Mouse (Mus musculus) adrenal gland, postnatal 36 days (tissue): Measurements from ENCODE around the gene Camta1. TPM values are rescaled to one million over a fixed set of nuclear protein-coding genes. Genes with fewer than 3 reads are reported as not detected.

ENCODE experiments used
- DNase-seq, 2 experiments: peaks; one replicate each; pipeline ENCODE4 v3.0.0; 2021; ENCODE audit warnings: mixed read lengths in 1 of 2
- total RNA-seq, 2 experiments: library from RNA; stranded (reverse); gene quantifications; 2 replicates each; pipeline ENCODE4 v1.2.3; 2021

Camta1 gene
- total RNA-seq, 2 experiments from 2014 or later = 28.7 to 33.3 TPM

DNA sequence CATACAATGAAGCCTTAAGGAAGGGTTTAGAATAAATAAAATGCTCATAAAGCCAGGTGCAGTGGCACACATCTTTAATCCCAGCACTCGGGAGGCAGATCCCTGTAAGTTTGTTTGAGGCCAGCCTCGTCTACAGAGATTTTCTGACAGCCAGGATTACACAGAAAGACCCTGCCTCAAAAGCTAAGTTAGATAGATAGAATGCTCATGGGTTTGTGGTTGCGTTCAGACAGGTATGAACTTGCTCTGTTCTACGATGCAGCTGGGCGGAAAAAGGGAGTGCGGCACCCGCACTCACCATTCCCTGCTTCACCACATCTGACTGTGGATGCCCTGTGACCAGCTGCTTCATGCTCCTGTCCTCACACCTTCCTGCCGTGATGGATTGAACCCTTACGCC, 882.2 kb downstream of the Camta1 start:
- no peak for DNase-seq

DNA sequence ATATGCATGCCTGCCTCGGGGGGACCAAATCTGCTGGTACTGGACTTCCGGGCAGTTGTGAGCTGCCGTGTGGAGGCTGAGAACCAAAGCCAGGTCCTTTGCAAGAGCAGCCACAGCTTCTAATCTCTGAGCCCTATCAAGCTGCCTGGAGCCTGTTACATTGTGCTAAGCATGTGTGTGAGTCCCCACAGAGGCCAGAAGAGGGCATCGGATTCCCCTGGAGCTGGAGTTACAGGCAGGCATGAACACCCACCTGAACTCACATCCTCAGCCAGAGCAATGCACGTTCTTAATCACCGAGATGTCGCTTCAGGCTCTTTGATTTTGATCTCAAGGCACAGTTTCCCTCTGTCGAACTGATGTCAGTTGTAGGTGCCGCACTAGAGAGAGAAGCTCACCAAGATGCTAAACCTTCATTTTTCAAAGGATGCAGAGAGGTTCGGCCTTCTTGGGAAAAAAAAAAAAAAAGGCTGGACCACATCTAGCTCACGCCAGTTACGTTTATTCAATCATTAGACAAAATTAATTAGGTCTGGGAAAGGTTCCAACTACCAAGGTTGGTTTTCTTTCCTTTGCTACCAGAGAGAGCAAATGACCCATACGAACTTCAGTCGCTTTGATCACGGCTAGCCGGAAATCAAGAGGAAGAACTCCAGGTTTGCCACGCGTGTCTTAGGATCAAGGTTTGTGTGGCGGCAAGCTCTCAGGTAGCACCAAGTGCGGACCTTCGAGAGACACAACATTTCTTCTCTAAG, 883.3 kb downstream of the Camta1 start:
- DNase-seq = no peak

DNA sequence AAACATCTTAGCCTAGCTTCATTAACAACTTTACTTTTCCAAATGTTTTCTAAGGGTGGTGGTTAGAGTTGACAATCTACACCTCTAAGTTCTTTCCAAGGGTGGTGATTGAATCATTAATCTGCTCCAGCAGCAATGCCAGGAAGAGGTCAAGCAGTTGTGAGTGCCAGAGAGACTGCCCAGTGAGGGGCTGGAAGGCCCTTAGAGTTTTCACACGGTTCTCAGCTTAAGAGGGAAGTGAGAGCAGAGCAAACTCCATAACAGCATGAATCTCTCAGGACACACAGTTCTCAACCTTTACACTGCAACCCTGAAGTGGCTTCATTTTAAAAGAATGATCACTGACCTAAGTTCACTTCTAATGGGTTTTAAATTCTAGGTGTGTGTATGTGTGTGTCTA, 886.5 kb downstream of the Camta1 start:
- no peak for DNase-seq

DNA sequence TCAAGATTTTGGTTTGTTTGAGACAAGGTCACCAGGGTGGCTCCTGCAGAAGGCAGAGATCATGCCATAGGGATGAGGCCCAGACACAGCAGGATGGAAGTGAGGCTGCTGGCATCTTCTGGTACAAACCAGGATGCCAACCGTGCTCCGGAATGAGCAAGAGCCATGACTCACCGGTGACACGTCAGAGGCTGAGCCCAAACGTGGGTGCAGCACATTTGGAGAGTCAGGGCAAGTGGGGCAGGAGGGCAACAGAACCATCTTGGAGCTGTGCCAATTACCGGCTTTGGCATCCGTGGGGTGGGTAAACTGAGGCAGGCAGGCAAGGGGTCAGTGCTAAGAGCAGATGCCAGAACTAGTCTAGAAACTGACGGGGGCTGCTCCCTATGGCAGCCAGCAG, 888.4 kb downstream of the Camta1 start:
- peak; percentile 75 to 85 for DNase-seq

DNA sequence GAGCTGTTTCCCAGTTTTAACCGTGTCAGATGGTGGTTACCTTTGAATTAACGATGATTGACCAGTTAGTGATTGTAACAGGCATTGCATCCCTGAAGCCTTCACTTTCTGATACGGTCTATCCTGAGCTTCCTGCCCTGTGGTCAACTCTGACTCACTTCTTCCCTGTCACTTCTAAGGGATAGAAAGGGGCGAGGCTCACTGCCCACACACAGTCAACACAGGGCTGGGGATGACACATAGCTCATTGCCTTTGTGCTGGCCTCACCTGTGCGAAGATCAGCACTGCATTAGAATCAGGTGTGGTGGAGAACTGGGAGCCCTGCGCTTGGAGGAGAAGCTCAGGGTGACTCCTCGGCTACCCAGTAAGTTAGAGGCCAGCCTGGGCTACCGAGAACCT, 892.7 kb downstream of the Camta1 start:
- DNase-seq = no peak

DNA sequence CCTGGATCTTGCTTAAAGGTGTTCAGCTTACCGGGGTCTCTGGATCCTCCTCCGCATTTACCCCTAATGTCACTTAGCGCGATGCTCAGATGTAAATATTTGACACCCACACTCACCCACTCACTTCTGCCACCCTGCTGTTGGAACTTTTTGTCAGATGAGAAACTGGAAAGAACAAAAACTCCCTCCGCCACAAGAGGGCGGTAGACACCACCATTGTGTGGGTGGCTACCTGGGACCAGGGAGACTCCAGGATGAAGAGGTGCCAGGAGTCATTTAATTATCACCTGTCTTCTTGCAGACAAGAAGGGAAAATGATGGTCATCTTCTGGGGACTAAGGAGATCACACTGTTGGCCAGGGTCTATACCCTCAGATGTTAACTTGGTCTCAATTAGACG, 895.1 kb downstream of the Camta1 start:
- DNase-seq = peak; percentile 63 to 67

DNA sequence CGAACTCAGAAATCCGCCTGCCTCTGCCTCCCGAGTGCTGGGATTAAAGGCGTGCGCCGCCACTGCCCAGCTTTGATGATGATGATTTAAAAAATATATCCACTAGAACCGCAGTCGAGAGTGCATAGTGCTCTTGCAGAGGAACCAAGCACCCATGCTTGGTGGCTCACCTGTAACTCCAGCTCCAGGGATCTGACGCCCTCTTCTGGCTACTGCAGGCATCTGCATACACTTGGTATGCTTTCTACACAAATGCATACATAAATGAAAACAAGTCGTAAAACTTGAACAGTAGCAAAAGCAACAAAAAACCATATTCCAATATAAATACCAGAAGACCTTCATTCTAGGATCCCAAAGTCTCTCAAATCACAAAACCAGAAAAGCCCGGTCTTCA, 896.1 kb downstream of the Camta1 start:
- no peak for DNase-seq

DNA sequence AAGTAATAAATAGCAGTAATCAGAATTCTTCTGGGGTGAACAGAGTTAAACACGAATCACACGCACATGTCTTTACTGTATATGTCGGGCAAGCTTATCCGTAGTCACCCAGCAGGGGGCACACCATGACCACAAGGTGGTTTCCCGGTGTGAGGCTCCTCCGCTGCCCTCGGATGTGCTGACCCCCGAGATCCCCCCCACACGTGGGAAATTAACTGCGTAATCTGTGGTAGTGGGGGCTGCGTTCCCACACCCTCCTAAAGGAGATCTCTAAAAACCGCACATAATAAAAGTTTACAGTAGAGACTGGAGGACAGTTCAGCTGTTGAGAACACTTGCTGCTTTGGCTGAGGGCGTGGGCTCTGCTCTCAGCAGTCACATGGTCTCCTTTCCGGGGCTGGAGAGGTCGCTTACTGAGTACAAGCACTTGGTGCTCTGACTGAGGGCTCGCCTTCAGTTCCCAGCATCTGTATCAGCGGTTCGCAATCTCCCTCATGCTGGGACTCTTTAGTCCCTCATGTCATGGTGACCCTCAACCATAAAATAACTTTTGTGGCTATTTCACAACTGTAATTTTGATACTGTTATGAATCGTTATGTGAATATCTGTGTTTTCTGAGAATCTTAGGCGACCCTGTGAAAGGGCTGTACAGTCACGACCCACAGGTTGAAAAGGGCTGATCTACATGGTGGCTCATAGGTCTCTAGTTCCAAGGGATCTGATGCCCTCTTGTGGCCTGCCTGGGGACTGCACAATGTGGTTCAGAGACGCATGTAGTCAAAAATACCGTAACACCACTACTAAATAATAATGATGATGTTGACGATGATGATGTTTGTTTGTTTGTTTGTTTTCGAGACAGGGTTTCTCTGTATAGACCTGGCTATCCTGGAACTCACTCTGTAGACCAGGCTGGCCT, 896.8 kb downstream of the Camta1 start:
- peak; percentile 89 to 90 for DNase-seq

DNA sequence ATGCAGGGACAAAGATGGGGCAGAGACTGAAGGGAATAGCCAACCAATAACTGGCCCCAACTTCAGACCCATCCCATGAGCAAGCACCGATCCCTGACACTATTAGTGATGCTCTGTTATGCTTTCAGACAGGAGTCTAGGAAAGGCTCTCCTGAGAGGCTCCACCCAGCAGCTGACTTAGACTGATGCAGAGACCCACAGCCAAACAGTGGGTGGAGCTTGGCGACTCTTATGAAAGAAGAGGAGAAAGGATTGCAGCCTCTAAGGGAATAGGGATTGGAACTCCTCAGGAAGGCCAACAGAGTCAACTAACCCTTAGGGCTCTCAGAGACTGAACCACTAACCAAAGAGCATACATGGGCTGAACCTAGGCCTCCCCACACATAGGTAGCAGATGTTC, 898.0 kb downstream of the Camta1 start:
- DNase-seq = peak in 1 of 2 experiments; percentile 13

DNA sequence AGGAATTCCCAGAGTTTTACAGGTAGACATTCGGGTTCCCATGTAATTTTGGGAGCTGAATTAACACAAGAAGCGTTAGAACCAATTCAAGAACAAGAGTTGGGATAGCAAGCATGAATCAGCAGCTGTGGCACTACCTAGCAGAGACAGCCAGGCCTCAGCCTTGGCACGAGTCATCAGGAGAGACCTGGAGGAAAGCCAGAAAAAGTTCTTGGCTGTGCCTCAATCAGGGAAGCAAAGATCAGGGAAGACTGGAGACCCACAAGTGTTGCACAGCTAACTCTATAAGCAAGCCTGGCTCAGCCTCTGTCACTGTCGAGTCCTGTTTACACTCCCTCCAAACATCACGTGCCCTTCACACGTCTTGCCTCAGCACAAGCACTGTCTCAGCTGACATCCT, 899.4 kb downstream of the Camta1 start:
- DNase-seq = peak; percentile 82

DNA sequence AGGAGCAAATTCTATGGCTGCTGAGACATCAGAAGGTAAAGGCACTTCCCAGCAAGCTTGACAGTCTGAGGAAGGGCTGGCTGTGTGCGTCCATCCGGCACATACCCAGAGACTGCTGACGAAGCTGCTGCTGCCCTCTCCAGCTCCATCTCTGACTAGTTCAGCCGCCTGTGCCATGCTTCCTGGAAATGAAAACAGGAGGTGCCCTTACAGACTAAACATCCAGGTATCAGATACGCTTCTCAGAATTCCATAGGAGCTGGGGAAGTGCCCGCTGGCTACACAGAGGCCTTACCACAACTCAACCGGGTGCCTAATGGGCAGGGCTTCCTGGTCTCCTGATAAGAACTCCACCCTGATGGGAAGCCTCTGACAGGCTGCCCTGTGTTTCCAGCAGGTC, 903.1 kb downstream of the Camta1 start:
- DNase-seq = no peak

DNA sequence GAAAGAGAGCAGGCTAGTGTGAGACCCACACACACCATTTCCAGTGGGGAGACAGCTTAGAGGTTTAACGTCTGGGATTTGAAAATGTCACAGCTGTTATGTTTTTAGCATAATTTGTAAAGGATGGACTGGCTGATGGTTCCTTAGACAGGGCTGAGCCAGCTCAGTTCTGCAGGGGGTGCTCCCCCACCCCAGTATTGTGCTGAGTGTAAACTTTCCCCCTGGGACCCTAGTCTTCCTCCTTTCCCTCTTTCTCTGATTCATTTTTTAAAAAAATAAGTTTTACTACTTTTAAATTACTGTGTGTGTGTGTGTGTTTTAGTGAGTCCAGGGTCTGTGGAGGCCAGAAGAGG, 904.6 kb downstream of the Camta1 start:
- DNase-seq = no peak

DNA sequence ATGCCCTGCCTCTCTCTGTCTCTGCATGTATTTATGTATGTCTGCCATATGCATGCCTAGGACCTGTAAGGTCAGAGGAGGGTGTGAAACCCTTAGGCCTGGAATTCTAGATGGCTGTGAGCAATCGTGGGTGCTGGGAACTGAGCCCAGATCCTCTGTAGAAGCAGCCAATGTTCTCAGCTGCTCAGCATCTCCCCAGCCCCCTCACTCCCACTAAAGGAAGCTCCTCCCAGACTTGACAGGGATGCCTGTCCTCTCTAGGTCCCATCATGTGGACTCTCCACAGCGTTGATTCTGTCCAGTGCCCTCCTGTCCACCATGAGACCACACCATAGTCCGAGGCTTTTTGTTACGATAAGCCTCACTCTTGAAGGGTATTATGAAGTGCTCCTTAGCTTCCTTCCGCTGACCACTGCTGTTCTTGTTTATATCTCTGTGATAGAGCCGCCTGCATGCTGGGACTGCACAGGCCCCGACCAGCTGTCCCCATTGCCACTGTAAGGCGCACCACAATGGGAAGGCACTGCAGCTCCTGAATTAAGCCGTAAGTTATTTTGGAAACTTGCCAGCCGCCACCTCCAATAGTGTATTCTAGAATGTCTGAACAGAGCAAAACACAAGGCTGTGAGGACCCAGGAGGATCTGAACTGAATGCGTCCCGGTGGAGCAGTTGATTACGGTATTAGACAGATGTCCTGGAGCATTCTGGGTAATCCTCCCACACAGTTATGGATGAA, 905.1 kb downstream of the Camta1 start:
- DNase-seq = no peak

DNA sequence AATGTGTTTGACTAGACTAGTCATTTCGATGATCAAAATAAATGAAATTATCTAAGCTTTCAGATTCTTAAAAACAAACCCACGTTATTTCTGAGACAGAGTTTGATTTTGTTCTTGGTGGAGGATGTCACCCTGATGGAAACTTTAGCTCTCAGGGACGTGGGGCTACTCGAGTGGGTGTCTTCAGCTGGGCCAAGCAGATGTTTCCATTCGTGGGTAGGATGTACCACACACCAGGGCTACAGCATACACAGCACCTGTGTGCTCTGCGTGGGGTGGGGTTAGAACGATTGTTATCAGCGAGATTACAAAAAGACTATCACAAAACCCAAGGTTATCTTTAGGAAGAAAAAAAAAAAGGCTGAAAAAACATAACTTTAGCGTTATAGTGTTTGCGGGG, 910.7 kb downstream of the Camta1 start:
- DNase-seq = no peak

DNA sequence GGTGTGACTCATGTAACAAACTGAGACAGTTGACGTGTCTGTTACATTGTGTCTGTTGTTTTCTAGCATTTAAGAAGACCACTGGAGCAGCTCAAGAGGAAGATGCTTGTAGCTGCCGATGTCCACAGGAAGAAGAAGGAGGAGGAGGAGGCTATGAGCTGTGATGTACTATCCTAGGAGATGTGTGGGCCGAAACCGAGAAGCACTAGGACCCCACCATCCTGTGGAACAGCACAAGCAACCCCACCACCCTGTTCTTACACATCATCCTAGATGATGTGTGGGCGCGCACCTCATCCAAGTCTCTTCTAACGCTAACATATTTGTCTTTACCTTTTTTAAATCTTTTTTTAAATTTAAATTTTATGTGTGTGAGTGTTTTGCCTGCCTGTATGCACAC, 917.0 kb downstream of the Camta1 start:
- DNase-seq = no peak

DNA sequence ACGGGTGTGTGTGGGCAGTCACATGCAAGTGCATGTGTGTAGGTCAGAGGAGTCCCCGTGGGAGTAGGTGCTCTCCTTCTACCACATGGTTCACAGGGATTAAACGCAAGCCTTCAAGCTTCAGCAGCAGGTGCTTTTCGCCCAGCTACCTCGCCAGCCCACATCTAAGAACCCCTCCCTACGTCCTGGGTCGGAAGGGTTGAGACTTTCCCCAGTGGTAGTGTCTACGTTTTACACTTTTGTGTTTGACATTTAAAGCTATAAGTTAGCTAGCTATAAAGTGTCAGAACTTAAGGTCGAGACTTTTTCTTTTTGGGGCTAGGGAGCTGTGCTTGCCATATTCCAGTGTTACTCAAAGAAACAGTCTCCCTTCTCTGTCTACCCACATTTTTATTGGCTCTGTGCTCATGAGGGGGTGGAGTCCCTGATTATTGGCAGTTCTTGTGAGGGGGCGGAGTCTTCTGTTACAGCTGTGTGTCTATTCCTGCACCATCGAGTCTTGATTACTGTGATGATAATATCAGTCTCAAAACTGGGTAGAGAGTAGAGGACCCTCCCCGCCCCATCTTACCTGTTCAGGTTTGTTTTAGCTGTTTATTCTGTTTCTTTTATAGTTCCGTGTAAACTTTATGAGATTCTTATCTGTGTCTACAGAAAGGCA, 921.6 kb downstream of the Camta1 start:
- DNase-seq = no peak

DNA sequence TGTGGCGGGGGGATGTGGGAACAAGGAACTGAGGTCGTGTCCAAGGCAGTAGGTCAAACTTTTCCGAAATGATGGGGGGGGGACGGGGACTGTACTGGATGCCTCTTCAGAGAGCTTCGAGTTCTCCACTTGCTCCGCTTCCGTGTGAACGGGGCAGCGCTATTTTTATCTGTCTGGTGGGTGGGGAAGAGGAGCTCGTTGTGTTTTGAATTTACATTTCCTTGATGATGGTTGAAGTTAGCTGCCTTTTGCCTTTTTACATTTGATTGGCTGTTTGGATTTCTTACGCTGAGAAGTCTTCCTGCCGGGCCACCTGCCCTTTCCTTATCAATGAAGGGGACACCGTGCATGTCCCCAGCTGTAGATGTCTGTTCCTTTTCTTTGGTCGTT, 923.6 kb downstream of the Camta1 start:
- DNase-seq = no peak

DNA sequence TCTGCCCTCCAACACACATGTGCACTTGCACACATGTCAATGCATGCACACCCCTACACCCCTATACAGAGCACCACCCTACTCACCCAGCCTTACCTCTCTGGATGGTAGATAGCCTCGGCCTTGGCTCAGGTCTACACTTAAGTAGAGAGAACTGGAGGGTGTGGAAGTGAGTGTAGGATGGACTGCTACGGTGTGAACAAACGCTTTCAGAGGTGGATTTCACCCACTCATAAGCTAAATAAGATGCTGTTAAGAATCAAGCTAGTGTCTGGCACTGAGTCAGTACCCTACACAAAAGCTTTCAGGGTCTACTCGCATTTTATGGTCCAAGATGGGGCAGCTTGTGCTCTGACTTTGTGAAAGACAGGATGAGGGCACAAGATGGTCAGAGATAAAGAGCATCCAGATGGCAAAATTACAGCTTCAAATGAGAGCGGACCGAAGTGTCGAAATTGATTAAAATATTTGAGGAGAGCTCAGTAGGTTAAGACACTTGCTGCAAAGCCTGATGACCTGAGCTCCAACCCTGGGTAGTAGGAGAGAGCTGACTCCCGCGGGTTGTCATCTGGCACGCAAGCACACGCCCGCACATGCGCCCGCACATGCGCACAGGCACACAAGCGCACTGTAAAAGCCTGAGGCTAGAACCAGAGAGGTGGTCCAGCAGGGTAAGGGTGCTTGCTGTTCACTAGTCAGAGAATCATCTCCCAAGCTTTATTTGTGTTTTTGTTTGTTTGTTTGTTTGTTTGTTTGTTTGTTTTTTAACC, 924.2 kb downstream of the Camta1 start:
- peak; percentile 42 to 55 for DNase-seq

DNA sequence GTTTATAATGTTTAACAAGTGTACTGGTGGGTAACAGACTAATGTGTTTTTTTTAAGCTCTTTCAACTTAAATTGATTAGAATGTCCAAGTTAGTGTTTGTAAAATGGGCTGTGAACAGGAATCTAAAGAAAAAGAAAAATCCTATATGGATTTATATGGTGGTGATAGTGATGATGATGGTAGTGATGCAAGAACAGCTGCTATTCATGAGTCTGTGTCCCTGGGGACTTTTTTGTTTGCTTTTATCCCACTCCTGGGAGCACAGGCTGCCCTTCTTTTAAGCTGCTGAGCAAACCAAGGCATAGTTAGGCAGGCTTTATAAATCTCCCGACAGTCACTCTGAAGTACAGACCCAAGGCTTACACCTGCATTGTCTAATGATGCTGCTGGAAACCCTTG, 928.2 kb downstream of the Camta1 start:
- DNase-seq = no peak

DNA sequence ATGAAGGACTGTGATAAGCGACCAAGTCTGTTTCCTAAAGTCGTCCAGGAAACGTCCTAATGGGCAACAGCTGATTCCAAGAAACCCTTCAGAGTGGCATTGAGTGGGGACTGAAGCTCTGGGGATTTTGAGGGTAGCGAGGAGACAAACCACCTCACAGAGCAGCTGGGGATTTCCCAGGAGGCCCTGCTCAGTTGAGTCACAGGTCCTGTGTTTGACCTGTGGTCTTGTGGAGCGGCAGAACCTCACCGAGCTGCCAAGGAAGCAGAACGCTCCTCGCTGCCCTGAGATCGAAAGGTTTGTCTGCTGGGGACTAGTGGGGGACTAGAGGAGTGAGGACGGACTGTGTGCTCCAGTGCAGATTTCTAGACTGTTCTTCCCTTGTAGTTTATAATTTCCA, 933.9 kb downstream of the Camta1 start:
- DNase-seq = no peak

DNA sequence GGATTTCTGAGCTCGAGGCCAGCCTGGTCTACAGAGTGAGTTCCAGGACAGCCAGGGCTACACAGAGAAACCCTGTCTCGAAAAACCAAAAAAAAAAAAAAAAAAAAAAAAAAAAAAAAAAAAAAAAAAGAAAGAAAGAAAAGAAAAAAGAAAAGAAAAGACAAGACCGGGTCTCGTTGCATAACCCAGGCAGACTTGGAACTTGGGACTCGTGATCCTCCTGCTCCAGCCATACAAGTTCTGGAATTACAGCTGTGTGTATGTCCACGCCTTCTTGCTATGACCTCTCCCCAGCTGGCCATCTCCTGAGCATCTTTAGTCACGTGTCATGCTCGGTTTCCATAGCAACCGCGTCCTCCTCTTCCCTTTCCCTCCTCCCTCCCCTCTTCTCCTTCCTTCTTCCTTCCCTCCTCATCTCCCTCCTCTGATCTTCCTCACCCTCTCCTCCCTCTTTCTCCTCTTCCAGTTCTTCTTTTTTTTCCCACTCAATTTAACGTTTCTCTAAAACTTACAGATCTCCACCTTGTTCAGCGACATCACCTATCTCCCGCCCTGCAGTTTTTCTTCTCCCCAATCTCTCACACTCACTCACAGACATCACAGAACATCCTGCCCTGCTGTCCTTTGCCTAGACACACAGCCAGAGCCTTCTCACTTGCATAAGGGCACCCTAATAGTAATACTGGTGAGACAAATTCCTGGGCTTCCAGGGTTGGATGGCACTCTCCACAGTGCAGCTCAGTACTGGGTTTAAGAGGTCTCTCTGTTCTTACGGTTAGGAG, 934.6 kb downstream of the Camta1 start:
- no peak for DNase-seq
